ENCODE assay signal across 21 mouse cellular contexts in genomic region chr2:3295826-3296225, GRCm38 (mm10). TPM values are rescaled to one million over a fixed set of nuclear protein-coding genes. Genes with fewer than 3 reads are reported as not detected.
"Had no signal": no experiment of that assay in that cellular context is flagged by ENCODE, and none has a peak within 500 bp of the region (broad histone marks: within the 10 kb centered on the region; RNA-seq: fewer than 3 reads in every experiment).

No protein-coding gene starts in this region.

- H3K4me3 ChIP-seq: intestine, embryonic 15.5 days; kidney, embryonic 15.5 days; left cerebral cortex, adult 2 months; liver, embryonic 13.5 days; midbrain, embryonic 12.5 days; midbrain, embryonic 15.5 days; neural tube, embryonic 12.5 days; neural tube, embryonic 15.5 days had no signal

- H3K9ac ChIP-seq: intestine, embryonic 15.5 days; kidney, embryonic 15.5 days; liver, embryonic 13.5 days; midbrain, embryonic 12.5 days; midbrain, embryonic 15.5 days; neural tube, embryonic 12.5 days; neural tube, embryonic 15.5 days had no signal

- H3K27ac ChIP-seq: intestine, embryonic 15.5 days; kidney, embryonic 15.5 days; left cerebral cortex, adult 2 months; liver, embryonic 13.5 days; macrophage; midbrain, embryonic 12.5 days; midbrain, embryonic 15.5 days; neural tube, embryonic 12.5 days; neural tube, embryonic 15.5 days had no signal

- H3K9me3 ChIP-seq: intestine, embryonic 15.5 days; kidney, embryonic 15.5 days; liver, embryonic 13.5 days; midbrain, embryonic 12.5 days; midbrain, embryonic 15.5 days; neural tube, embryonic 12.5 days; neural tube, embryonic 15.5 days had no signal

- ATAC-seq: intestine, embryonic 15.5 days; midbrain, embryonic 15.5 days had no signal

- H3K27me3 ChIP-seq: intestine, embryonic 15.5 days; kidney, embryonic 15.5 days; liver, embryonic 13.5 days; midbrain, embryonic 12.5 days; midbrain, embryonic 15.5 days; neural tube, embryonic 12.5 days; neural tube, embryonic 15.5 days had no signal

- H3K36me3 ChIP-seq: intestine, embryonic 15.5 days; kidney, embryonic 15.5 days; liver, embryonic 13.5 days; midbrain, embryonic 12.5 days; midbrain, embryonic 15.5 days; neural tube, embryonic 12.5 days; neural tube, embryonic 15.5 days had no signal

- H3K4me1 ChIP-seq: intestine, embryonic 15.5 days; kidney, embryonic 15.5 days; midbrain, embryonic 12.5 days; midbrain, embryonic 15.5 days; neural tube, embryonic 12.5 days; neural tube, embryonic 15.5 days had no signal

- DNase-seq: kidney, adult 11 months; kidney, adult 8-10 months; kidney, postnatal 10 days; kidney, postnatal 36 days; layer of hippocampus, postnatal 36 days; liver, embryonic 13.5 days; right cerebral cortex, adult 18-20 months; right cerebral cortex, postnatal 14 days; right cerebral cortex, postnatal 4 days; thymus, adult 18-20 months; thymus, postnatal 36 days had no signal

- H3K4me2 ChIP-seq: intestine, embryonic 15.5 days; kidney, embryonic 15.5 days; liver, embryonic 13.5 days; midbrain, embryonic 12.5 days; midbrain, embryonic 15.5 days; neural tube, embryonic 12.5 days; neural tube, embryonic 15.5 days had no signal

RNA-seq across cellular contexts. Expression of gene Acbd7, which starts 40.1 kb away (rescaled TPM):
- total RNA-seq: megakaryocyte, adult 5-6 weeks had no signal
- polyA plus RNA-seq: limb, embryonic 11.5 days; macrophage; midbrain, embryonic 12.5 days had no signal
